Mouse (Mus musculus): Measurements from ENCODE around the gene Ikbip. TPM values are rescaled to one million over a fixed set of nuclear protein-coding genes. Genes with fewer than 3 reads are reported as not detected.

Gene Ikbip
- total RNA-seq (2014; rRNA removed) (13.1 and 16.3 TPM in 2 replicates), polyA plus RNA-seq (2015; fragmentation: Nextera tagmentation; extraction: Ambion mirVana) (8.6 and 13.2 TPM in 2 replicates)

DNA sequence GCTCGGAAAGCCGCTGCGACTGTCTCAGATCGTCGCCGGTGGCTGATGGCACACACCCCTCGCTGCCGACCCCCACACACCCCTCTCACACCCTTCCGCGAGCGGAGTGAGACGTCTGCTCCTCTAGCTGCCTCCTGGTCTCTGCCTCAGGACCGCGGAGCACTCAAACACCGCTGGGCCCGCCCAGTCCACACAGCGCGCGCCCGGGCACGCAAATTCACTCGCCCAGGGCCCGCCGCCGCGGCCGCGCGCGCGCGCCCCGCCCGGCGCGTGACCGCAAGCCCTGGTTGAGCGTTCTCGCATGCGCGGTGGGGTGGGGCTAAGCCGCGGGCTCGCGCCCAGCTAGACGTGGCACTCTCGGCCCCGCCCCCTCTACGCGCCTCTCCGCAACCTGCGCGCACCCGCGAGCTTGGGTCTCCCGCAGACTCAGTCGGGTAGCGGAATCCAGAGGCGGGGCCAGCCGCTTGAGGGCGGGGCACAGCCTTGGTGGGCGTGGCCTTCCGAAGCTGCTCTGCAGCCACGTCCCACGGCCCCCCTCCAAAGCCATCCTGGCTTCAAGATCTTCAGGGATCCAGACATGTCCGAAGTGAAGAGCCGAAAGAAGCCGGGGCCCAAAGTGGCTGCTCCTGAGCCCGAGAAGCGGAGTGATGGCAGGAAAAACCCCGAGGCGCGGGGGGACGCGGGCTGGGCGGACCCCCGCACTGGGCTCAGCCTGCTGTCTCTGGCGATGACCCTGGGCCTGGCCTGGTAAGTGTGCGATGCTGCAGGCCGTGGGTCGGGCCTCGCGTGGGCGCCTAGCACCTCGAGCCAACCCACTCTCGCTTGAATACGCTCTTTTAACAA is at the start of gene Ikbip, which contains the start of gene Apaf1:
Gene Ikbip, plus strand, starts transcription at position 391 of the 843 bp plus-strand sequence.
Gene Apaf1, minus strand, starts transcription at position 221 of the 843 bp plus-strand sequence.
- Histone ChIP-seq H3K9me3 (ENCODE audit: low read length) (no peaks in the 10 kb centered on the region), H3K27me3 (ENCODE audit: insufficient read depth, low read length) (no peaks in the 10 kb centered on the region), H3K36me3 (ENCODE audit: insufficient read depth) (peaks cover 4% of the 10 kb centered on the region; the same call in 1 of the 2 replicates), H3K4me2 (ENCODE audit: low read depth) (peak within 1 kb of the TSS; percentile 91), H3K27ac (ENCODE audit: low read depth, low read length) (peak within 1 kb of the TSS; percentile 77), H3K9ac (peak within 1 kb of the TSS; percentile 74), H3K4me3 (ENCODE audit: low read depth, low read length) (peak within 1 kb of the TSS; percentile 67), H3K4me1 (ENCODE audit: insufficient read depth) (no peaks in the 10 kb centered on the region)
- DNase-seq (peak; percentile 100), ATAC-seq (peak; percentile 97)
- WGBS, result 2% methylated on average over 84 of the region's 87 CpGs
- TF ChIP-seq CTCF (IDR thresholded peaks at IDR 0.05; ENCODE audit: low read depth), result no peak

DNA sequence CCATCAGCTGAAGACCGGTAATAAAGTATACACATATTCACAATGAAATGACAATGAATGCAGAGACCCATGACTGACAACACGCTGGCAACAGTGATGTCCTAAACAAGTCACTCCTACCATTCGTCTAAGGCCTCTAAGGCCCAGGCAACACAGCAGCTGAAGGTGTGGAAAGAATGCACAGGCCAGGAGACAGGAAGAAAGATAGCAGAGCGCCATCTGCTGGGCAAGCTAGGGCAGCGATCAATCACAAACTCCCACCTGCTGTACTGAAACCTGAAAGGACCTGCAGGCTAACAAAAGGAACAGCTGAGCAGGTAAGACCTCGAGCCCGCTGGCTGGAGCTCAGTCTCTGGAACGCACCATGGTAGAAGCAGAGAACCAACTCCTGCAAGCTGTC is 48.8 kb upstream of the Ikbip start:
- Histone ChIP-seq H3K4me1 (ENCODE audit: insufficient read depth) (no peaks in the 10 kb centered on the region), H3K36me3 (ENCODE audit: insufficient read depth) (peaks cover 21% of the 10 kb centered on the region; the same call in 1 of the 2 replicates), H3K27ac (ENCODE audit: low read depth, low read length) (no peak overlapping the region), H3K4me2 (ENCODE audit: low read depth) (no peak overlapping the region), H3K27me3 (ENCODE audit: insufficient read depth, low read length) (no peaks in the 10 kb centered on the region), H3K4me3 (ENCODE audit: low read depth, low read length) (no peak overlapping the region), H3K9me3 (ENCODE audit: low read length) (no peaks in the 10 kb centered on the region), H3K9ac (no peak overlapping the region)
- peak; percentile 94 for TF ChIP-seq CTCF (IDR thresholded peaks at IDR 0.05; ENCODE audit: low read depth)
- peak; percentile 84 for DNase-seq
- 21% methylated on average over 8 of the region's 8 CpGs for WGBS
- ATAC-seq, result peak; percentile 81

DNA sequence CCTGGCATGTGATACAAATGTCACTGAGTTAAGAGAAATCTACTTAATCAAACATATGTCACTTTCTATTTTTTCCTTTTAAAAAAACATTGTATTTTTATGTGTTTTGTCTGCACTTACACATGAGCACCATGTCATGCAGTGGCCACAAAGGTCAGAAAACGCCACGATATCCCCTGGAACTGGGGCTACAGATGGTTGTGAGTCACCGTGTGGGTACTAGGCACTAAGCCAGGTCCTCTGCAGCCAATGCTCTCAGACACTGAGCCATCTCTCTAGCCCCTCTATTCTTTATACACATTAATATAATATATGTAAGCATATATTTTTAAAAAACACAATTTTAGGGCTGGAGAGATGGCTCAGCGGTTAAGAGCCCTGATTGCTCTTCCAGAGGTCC is 33.0 kb upstream of the Ikbip start:
- H3K36me3 ChIP-seq (ENCODE audit: insufficient read depth), result peaks cover 28% of the 10 kb centered on the region
- H3K27ac ChIP-seq (ENCODE audit: low read depth, low read length), result no peak overlapping the region
- no peak overlapping the region for H3K4me3 ChIP-seq (ENCODE audit: low read depth, low read length)
- no peaks in the 10 kb centered on the region for H3K9me3 ChIP-seq (ENCODE audit: low read length)
- no peak for DNase-seq
- ATAC-seq, result no peak
- no peaks in the 10 kb centered on the region for H3K4me1 ChIP-seq (ENCODE audit: insufficient read depth)
- no peak for TF ChIP-seq CTCF (IDR thresholded peaks at IDR 0.05; ENCODE audit: low read depth)
- no peak overlapping the region for H3K4me2 ChIP-seq (ENCODE audit: low read depth)
- no peak overlapping the region for H3K9ac ChIP-seq
- 77% methylated on average over 4 of the region's 4 CpGs for WGBS
- no peaks in the 10 kb centered on the region for H3K27me3 ChIP-seq (ENCODE audit: insufficient read depth, low read length)

DNA sequence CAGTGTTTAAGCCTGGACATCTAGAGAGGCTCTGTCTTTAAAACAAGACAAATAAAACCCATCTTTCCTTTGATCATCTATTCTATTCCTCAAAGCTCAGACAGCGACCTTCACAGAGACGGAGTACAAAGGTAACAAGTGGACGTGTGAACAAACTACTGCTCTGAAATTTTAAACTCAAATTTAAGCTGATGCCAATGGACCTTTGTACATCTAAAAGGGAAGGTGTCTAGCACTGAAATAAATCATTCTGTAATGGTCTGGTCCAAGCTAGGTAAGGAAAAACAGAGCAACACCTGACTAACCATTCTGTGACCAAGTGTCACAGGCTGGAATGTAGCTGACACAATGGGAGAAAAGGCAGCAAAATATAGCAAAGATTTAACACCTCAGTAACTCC is 31.6 kb upstream of the Ikbip start:
- H3K4me1 ChIP-seq (ENCODE audit: insufficient read depth), result no peaks in the 10 kb centered on the region
- no peak for DNase-seq
- no peaks in the 10 kb centered on the region for H3K9me3 ChIP-seq (ENCODE audit: low read length)
- no peaks in the 10 kb centered on the region for H3K27me3 ChIP-seq (ENCODE audit: insufficient read depth, low read length)
- 94% methylated on average over 3 of the region's 3 CpGs for WGBS
- TF ChIP-seq CTCF (IDR thresholded peaks at IDR 0.05; ENCODE audit: low read depth), result no peak
- no peak for ATAC-seq
- no peak overlapping the region for H3K27ac ChIP-seq (ENCODE audit: low read depth, low read length)
- H3K36me3 ChIP-seq (ENCODE audit: insufficient read depth), result peaks cover 29% of the 10 kb centered on the region
- H3K4me2 ChIP-seq (ENCODE audit: low read depth), result no peak overlapping the region
- H3K4me3 ChIP-seq (ENCODE audit: low read depth, low read length), result no peak overlapping the region
- no peak overlapping the region for H3K9ac ChIP-seq

DNA sequence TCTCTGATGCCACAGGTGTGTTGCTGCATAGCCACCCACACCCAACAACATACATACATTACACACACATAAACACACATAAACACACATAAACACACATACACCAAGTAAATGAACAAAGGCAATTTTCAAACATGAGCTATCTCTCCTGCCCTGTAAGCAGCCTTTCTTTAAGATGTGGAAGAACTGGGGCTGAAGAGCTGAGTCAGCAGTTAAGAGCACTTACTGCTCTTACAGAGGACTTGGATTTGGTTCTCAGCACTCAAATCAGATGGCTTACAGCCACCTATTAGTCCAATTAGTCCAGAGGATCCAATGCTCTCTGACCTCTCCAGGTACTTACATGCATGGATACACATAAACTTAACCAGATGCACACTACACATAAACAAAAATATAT is 30.0 kb upstream of the Ikbip start:
- TF ChIP-seq CTCF (IDR thresholded peaks at IDR 0.05; ENCODE audit: low read depth), result no peak
- Histone ChIP-seq H3K9ac (no peak overlapping the region), H3K27ac (ENCODE audit: low read depth, low read length) (no peak overlapping the region), H3K4me3 (ENCODE audit: low read depth, low read length) (no peak overlapping the region), H3K4me2 (ENCODE audit: low read depth) (no peak overlapping the region), H3K9me3 (ENCODE audit: low read length) (no peaks in the 10 kb centered on the region), H3K36me3 (ENCODE audit: insufficient read depth) (peaks cover 26% of the 10 kb centered on the region), H3K4me1 (ENCODE audit: insufficient read depth) (no peaks in the 10 kb centered on the region), H3K27me3 (ENCODE audit: insufficient read depth, low read length) (no peaks in the 10 kb centered on the region)
- DNase-seq (no peak), ATAC-seq (no peak)

GRCm38 (mm10) chr10:91060742-91061141 is 22.0 kb upstream of the Ikbip start:
- DNase-seq (peak; percentile 36), ATAC-seq (peak; percentile 79)
- H3K27ac ChIP-seq (ENCODE audit: low read depth, low read length), result no peak overlapping the region
- peak; percentile 60 for TF ChIP-seq CTCF (IDR thresholded peaks at IDR 0.05; ENCODE audit: low read depth)
- no peaks in the 10 kb centered on the region for H3K4me1 ChIP-seq (ENCODE audit: insufficient read depth)
- no peak overlapping the region for H3K4me2 ChIP-seq (ENCODE audit: low read depth)
- H3K27me3 ChIP-seq (ENCODE audit: insufficient read depth, low read length), result no peaks in the 10 kb centered on the region
- 32% methylated on average over 5 of the region's 5 CpGs for WGBS
- H3K4me3 ChIP-seq (ENCODE audit: low read depth, low read length), result no peak overlapping the region
- H3K9me3 ChIP-seq (ENCODE audit: low read length), result no peaks in the 10 kb centered on the region
- peaks cover 16% of the 10 kb centered on the region; the same call in 1 of the 2 replicates for H3K36me3 ChIP-seq (ENCODE audit: insufficient read depth)
- H3K9ac ChIP-seq, result no peak overlapping the region

- Histone ChIP-seq H3K9me3 (ENCODE audit: low read length) (no peaks in the 10 kb centered on the region), H3K27ac (ENCODE audit: low read depth, low read length) (no peak overlapping the region), H3K4me1 (ENCODE audit: insufficient read depth) (no peaks in the 10 kb centered on the region), H3K27me3 (ENCODE audit: insufficient read depth, low read length) (no peaks in the 10 kb centered on the region), H3K36me3 (ENCODE audit: insufficient read depth) (peaks cover 26% of the 10 kb centered on the region; the same call in 1 of the 2 replicates), H3K4me3 (ENCODE audit: low read depth, low read length) (no peak overlapping the region), H3K4me2 (ENCODE audit: low read depth) (no peak overlapping the region), H3K9ac (no peak overlapping the region)
- WGBS, result 90% methylated on average over 6 of the region's 6 CpGs
- ATAC-seq, result no peak
- no peak for TF ChIP-seq CTCF (IDR thresholded peaks at IDR 0.05; ENCODE audit: low read depth)
- no peak for DNase-seq
Measured at GRCm38 (mm10) chr10:91062355-91062754, 20.4 kb upstream of the Ikbip start.
